Mouse (Mus musculus): Measurements from ENCODE around the gene Mybpc1.
"Not testable (repeated sequence)": the region's sequence is repeated elsewhere in the genome, so short reads cannot be mapped to it uniquely, and the experiment has no call there.

- not testable (repeated sequence) for TF ChIP-seq CTCF (IDR thresholded peaks at IDR 0.05; ENCODE audit: low read depth, low read length); POLR2A (IDR thresholded peaks at IDR 0.05; ENCODE audit: borderline replicate concordance, low read depth, low read length)
These were observed 122.1 kb downstream of the Mybpc1 start for GRCm38 (mm10) chr10:88482866-88483265.
